Mouse (Mus musculus): ENCODE measurements around the gene Kpna2. TPM values are rescaled to one million over a fixed set of nuclear protein-coding genes. Genes with fewer than 3 reads are reported as not detected.
"Not testable (repeated sequence)": the region's sequence is repeated elsewhere in the genome, so short reads cannot be mapped to it uniquely, and the experiment has no call there.

The Kpna2 gene
- polyA plus RNA-seq, 1 experiment from 2014 or later = 390 TPM

DNA sequence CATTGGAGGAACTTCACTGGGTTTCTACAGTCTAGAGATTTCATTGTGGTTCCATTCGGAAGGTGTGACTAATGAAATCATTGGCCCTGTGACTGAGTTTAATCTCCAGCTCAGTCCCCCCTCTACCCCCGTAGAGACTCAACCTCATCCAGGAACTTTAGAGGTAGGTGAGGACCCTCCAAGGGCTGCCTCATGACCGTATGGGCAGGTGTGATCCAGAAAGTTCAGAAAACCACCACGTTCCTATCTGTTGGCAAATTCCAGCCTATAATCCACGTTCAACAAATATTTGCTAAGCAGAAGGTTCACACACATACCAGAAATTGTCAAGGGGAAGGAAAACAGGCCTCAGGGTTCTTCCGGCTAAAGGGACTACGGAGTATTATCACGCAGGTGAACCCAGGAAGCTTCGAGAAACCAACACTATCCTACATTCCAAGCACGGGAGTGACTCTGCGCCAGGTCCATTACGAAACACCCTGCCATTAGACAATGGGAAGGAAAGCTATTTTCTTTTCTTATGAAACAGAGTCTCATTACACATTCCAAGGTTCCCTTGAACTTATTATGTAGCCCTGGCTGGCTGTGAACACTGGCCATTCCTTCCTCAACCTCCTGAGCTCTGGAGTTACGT is 22.8 kb upstream of the Kpna2 start:
- ATAC-seq (no peak), DNase-seq (ENCODE audit: low spot score) (no peak)
- H3K9ac ChIP-seq (ENCODE audit: low read length) = no peak overlapping the region
- peaks cover 11% of the 10 kb centered on the region for H3K4me1 ChIP-seq (ENCODE audit: control insufficient read depth, insufficient read depth, low read length)
- H3K9me3 ChIP-seq (replicated peaks; ENCODE audit: control insufficient read depth, low read length) = no peaks in the 10 kb centered on the region
- H3K4me3 ChIP-seq (ENCODE audit: low read depth, low read length) = no peak overlapping the region
- H3K4me2 ChIP-seq (ENCODE audit: low read length) = no peak overlapping the region
- no peaks in the 10 kb centered on the region for H3K27me3 ChIP-seq (replicated peaks; ENCODE audit: control insufficient read depth, insufficient read depth, low read length)
- H3K27ac ChIP-seq (ENCODE audit: low read depth, low read length) = no peak overlapping the region
- 90% methylated on average over 13 of the region's 13 CpGs for WGBS
- no peaks in the 10 kb centered on the region for H3K36me3 ChIP-seq (ENCODE audit: control insufficient read depth, insufficient read depth, low read length)

DNA sequence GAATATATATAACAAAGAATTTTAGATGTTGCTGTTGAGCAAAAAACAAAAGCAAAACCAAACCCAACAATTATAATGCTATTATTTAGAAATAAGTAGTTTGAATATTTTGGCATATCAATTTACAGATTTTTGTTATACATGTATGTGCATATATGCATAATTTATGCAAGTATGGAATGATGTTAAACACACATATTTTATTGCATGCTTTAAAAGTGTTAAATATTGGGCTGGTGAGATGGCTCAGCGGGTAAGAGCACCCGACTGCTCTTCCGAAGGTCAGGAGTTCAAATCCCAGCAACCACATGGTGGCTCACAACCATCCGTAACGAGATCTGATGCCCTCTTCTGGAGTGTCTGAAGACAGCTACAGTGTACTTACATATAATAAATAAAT is 20.4 kb upstream of the Kpna2 start:
- H3K27ac ChIP-seq (ENCODE audit: low read depth, low read length); H3K4me1 ChIP-seq (ENCODE audit: control insufficient read depth, insufficient read depth, low read length); DNase-seq (ENCODE audit: low spot score); H3K27me3 ChIP-seq (replicated peaks; ENCODE audit: control insufficient read depth, insufficient read depth, low read length); H3K4me2 ChIP-seq (ENCODE audit: low read length); ATAC-seq; H3K36me3 ChIP-seq (ENCODE audit: control insufficient read depth, insufficient read depth, low read length); H3K9me3 ChIP-seq (replicated peaks; ENCODE audit: control insufficient read depth, low read length); H3K4me3 ChIP-seq (ENCODE audit: low read depth, low read length); H3K9ac ChIP-seq (ENCODE audit: low read length): not testable (repeated sequence)
- 100% methylated on average over 3 of the region's 5 CpGs for WGBS

DNA sequence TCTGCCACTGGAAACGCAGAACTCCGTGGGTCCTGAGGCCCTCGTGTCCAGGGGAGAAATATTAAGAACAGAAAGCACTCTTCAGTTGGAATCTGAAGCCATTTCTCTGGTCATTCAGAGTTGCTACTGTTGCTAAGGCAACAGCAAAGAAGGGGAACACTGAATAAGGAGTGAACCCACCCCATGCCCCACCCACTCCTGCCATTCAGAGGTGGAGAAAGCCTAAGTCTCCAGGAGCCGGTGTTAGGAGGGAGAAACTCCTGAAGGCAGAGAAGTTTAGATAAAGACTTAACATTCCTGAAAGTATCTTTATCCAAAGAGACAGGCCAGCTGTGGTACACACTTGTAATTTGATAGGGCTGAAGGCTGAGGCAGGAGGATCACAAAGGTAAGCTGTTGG is 20.0 kb upstream of the Kpna2 start:
- no peaks in the 10 kb centered on the region for H3K36me3 ChIP-seq (ENCODE audit: control insufficient read depth, insufficient read depth, low read length)
- no peak overlapping the region for H3K9ac ChIP-seq (ENCODE audit: low read length)
- H3K4me1 ChIP-seq (ENCODE audit: control insufficient read depth, insufficient read depth, low read length) = no peaks in the 10 kb centered on the region
- H3K27ac ChIP-seq (ENCODE audit: low read depth, low read length) = no peak overlapping the region
- no peaks in the 10 kb centered on the region for H3K27me3 ChIP-seq (replicated peaks; ENCODE audit: control insufficient read depth, insufficient read depth, low read length)
- ATAC-seq (no peak), DNase-seq (ENCODE audit: low spot score) (no peak)
- no peaks in the 10 kb centered on the region for H3K9me3 ChIP-seq (replicated peaks; ENCODE audit: control insufficient read depth, low read length)
- 35% methylated on average over 4 of the region's 4 CpGs for WGBS
- no peak overlapping the region for H3K4me3 ChIP-seq (ENCODE audit: low read depth, low read length)
- H3K4me2 ChIP-seq (ENCODE audit: low read length) = no peak overlapping the region

DNA sequence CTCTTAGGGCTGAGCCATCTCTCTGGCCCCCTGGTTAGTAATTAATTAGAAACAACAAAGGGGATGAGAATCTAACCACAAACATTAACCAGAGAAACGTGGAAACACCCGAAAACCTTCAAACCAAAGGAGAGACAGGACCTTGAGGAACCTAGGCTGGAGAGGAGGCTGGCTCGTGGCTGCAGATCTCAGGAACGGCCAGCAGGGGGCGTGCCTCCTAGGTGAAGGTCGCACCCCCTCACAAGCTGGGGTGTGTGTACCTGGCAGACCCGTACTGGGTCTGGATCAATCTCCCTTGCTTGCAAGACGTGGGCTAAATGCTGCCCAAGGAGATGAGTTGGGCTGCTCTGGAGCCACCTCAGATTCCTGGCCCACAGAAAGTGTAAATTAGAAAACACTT is 19.3 kb upstream of the Kpna2 start:
- WGBS = 35% methylated on average over 8 of the region's 8 CpGs
- H3K27me3 ChIP-seq (replicated peaks; ENCODE audit: control insufficient read depth, insufficient read depth, low read length) = no peaks in the 10 kb centered on the region
- H3K9ac ChIP-seq (ENCODE audit: low read length) = no peak overlapping the region
- H3K36me3 ChIP-seq (ENCODE audit: control insufficient read depth, insufficient read depth, low read length) = no peaks in the 10 kb centered on the region
- DNase-seq (ENCODE audit: low spot score) = no peak
- H3K27ac ChIP-seq (ENCODE audit: low read depth, low read length) = no peak overlapping the region
- no peak overlapping the region for H3K4me3 ChIP-seq (ENCODE audit: low read depth, low read length)
- no peak for ATAC-seq
- H3K4me2 ChIP-seq (ENCODE audit: low read length) = no peak overlapping the region
- H3K4me1 ChIP-seq (ENCODE audit: control insufficient read depth, insufficient read depth, low read length) = no peaks in the 10 kb centered on the region
- H3K9me3 ChIP-seq (replicated peaks; ENCODE audit: control insufficient read depth, low read length) = no peaks in the 10 kb centered on the region

DNA sequence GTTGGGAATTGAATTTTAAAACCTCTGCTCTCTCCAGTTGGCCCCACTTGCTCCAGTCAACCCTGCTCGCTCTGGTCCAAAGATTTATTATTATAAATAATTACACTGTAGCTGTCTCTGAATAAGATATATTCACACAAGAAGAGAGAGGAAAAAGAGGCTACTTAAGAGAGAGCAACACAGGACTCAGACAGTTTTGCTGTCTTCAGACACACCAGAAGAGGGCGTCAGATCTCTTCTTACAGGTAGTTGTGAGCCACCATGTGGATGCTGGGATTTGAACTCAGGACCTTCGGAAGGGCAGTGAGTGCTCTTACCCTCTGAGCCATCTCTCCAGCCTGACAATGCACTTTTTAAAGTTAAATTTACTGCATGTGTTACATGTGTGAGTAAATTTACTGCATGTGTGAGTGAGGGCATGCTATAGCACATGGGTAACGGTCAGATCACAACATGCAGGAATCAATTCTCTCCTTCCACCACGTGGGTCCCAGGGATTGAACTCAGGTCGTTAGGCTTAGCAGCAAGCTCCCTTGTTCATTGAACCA is 18.1 kb upstream of the Kpna2 start:
- Histone ChIP-seq H3K9me3 (replicated peaks; ENCODE audit: control insufficient read depth, low read length) (no peaks in the 10 kb centered on the region), H3K27ac (ENCODE audit: low read depth, low read length) (no peak overlapping the region), H3K9ac (ENCODE audit: low read length) (no peak overlapping the region), H3K36me3 (ENCODE audit: control insufficient read depth, insufficient read depth, low read length) (no peaks in the 10 kb centered on the region), H3K27me3 (replicated peaks; ENCODE audit: control insufficient read depth, insufficient read depth, low read length) (no peaks in the 10 kb centered on the region), H3K4me3 (ENCODE audit: low read depth, low read length) (no peak overlapping the region), H3K4me2 (ENCODE audit: low read length) (no peak overlapping the region), H3K4me1 (ENCODE audit: control insufficient read depth, insufficient read depth, low read length) (no peaks in the 10 kb centered on the region)
- ATAC-seq (no peak), DNase-seq (ENCODE audit: low spot score) (no peak)
- 54% methylated on average over 6 of the region's 6 CpGs for WGBS

DNA sequence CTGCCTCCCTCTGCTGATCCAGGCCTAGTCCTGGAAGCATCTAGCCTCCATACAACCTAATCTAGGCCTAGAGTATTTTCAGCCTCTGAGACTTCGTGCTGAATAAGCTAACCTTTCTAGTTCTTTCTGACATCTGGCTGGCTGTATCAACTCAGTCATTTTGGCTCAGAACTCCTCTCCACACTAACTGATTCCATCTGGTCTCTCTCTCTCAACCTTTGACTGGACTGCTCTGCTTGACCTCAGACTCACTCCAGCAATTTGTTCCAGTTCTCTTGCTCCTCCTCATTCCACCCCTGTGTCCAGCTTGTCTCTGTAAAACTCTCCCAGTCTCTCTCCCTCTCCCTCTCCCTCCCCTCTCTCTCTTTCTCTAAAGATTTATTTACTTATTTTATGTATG is 17.6 kb upstream of the Kpna2 start:
- Histone ChIP-seq H3K4me2 (ENCODE audit: low read length) (no peak overlapping the region), H3K9me3 (replicated peaks; ENCODE audit: control insufficient read depth, low read length) (no peaks in the 10 kb centered on the region), H3K36me3 (ENCODE audit: control insufficient read depth, insufficient read depth, low read length) (no peaks in the 10 kb centered on the region), H3K4me3 (ENCODE audit: low read depth, low read length) (no peak overlapping the region), H3K4me1 (ENCODE audit: control insufficient read depth, insufficient read depth, low read length) (no peaks in the 10 kb centered on the region), H3K27me3 (replicated peaks; ENCODE audit: control insufficient read depth, insufficient read depth, low read length) (no peaks in the 10 kb centered on the region), H3K27ac (ENCODE audit: low read depth, low read length) (no peak overlapping the region), H3K9ac (ENCODE audit: low read length) (no peak overlapping the region)
- ATAC-seq (no peak), DNase-seq (ENCODE audit: low spot score) (no peak)
- WGBS = 74% methylated on average over 1 of the region's 1 CpGs

DNA sequence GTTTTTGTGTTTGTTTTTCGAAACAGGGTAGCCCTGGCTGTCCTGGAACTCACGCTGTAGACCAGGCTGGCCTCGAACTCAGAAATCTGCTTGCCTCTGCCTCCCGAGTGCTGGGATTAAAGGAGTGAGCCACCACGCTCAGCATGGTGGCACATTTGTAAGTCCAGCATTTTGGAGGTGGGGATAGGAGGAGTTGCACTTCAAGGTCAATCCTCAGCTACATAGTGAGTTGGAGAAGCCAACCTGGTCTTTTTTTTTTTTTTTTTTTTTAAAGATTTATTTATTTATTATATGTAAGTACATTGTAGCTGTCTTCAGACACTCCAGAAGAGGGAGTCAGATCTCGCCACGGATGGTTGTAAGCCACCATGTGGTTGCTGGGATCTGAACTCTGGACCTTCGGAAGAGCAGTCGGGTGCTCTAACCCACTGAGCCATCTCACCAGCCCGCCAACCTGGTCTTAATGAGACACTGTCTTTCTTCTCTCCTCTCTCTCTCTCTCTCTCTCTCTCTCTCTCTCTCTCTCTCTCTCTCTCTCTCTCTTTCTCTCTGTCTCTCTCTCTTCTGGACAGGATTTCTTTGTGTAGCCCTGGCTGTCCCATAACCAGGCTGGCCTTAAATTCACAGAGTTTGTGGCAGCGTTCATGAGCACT is 16.3 kb upstream of the Kpna2 start:
- not testable (repeated sequence) for H3K9ac ChIP-seq (ENCODE audit: low read length); H3K4me3 ChIP-seq (ENCODE audit: low read depth, low read length); H3K4me2 ChIP-seq (ENCODE audit: low read length); H3K27me3 ChIP-seq (replicated peaks; ENCODE audit: control insufficient read depth, insufficient read depth, low read length); H3K9me3 ChIP-seq (replicated peaks; ENCODE audit: control insufficient read depth, low read length); H3K36me3 ChIP-seq (ENCODE audit: control insufficient read depth, insufficient read depth, low read length); DNase-seq (ENCODE audit: low spot score); H3K4me1 ChIP-seq (ENCODE audit: control insufficient read depth, insufficient read depth, low read length); H3K27ac ChIP-seq (ENCODE audit: low read depth, low read length); ATAC-seq
- 74% methylated on average over 11 of the region's 11 CpGs for WGBS

DNA sequence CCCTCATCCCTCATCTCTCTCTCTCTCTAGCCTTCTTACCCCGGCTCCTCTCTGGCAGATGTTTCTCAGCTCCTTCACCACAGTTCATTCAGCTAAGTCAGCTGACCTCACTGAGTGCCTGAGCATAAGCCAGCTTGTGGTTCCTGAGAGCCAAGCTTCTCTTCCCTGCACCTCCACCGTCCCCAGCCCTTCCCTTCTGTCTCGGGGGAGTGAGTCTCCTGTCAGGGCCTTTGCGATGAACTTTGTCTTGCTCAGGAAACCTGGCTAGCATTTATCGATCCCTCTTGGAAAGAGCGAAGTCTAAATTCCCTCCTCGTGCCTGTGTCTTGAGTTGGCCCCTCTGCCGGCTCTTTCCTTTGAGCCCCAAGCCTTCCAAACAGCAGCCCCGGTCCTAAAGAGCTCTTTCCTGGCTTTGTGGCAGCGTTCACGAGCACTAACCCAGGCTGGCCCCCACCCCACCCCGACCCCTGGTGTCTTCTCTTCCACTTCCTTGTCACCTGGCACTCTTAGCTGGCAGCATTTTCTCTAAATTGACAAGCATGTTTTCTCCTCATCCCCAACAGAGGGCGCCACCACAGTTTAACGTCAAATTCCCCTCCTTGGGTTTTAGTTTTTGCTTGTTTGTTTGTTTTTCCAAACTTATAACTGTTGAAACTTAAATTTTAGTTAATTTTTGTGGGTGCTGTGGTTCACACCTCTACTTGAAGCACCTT is 15.4 kb upstream of the Kpna2 start:
- H3K27ac ChIP-seq (ENCODE audit: low read depth, low read length) = no peak overlapping the region
- no peak for DNase-seq (ENCODE audit: low spot score)
- no peak overlapping the region for H3K9ac ChIP-seq (ENCODE audit: low read length)
- WGBS = 54% methylated on average over 14 of the region's 14 CpGs
- no peak overlapping the region for H3K4me3 ChIP-seq (ENCODE audit: low read depth, low read length)
- H3K4me2 ChIP-seq (ENCODE audit: low read length) = no peak overlapping the region
- H3K4me1 ChIP-seq (ENCODE audit: control insufficient read depth, insufficient read depth, low read length) = 0 out of 2 replicates have a peak, but pooled peaks cover 2% of the 10 kb centered on the region
- ATAC-seq = no peak
- H3K36me3 ChIP-seq (ENCODE audit: control insufficient read depth, insufficient read depth, low read length) = no peaks in the 10 kb centered on the region
- no peaks in the 10 kb centered on the region for H3K27me3 ChIP-seq (replicated peaks; ENCODE audit: control insufficient read depth, insufficient read depth, low read length)
- no peaks in the 10 kb centered on the region for H3K9me3 ChIP-seq (replicated peaks; ENCODE audit: control insufficient read depth, low read length)
